Mouse (Mus musculus) lung, embryonic 14.5 days (tissue): ENCODE data around the gene Bax. TPM values are rescaled to one million over a fixed set of nuclear protein-coding genes. Genes with fewer than 3 reads are reported as not detected.
A peak's percentile ranks its signal among the peaks of the same experiment; 100 is the strongest.
"Not testable (repeated sequence)": the region's sequence is repeated elsewhere in the genome, so short reads cannot be mapped to it uniquely, and the experiment has no call there.

Experiments used
- ATAC-seq: fragments of 200-750 bp; cut with Nextera tagmentation; 2 replicates; pipeline ENCODE4 v1.8.0; 2017; ENCODE audit warnings: mild to moderate bottlenecking, moderate TSS enrichment, moderate library complexity; ENCODE audit not compliant: insufficient read depth
- DNase-seq: peaks from one replicate; pipeline ENCODE4 v3.0.0-alpha.2; 2015
- H3K27ac ChIP-seq: fragments of 300-500 bp; sonication (generic); 2 replicates; pipeline ENCODE4 v1.5.1; 2014; ENCODE audit warnings: low read depth, mild to moderate bottlenecking, moderate library complexity
- H3K27me3 ChIP-seq: fragments of 300-500 bp; sonication (generic); 2 replicates; pipeline ENCODE4 v1.6.1; 2014; ENCODE audit warnings: low read length, control low read depth; ENCODE audit not compliant: insufficient read depth
- H3K36me3 ChIP-seq: fragments of 300-500 bp; sonication (generic); 2 replicates; pipeline ENCODE4 v1.6.1; 2014; ENCODE audit warnings: control low read depth; ENCODE audit not compliant: insufficient read depth
- H3K4me1 ChIP-seq: fragments of 300-500 bp; sonication (generic); 2 replicates; pipeline ENCODE4 v1.6.1; 2014; ENCODE audit warnings: antibody characterized with exemption, control low read depth; ENCODE audit not compliant: insufficient read depth
- H3K4me2 ChIP-seq: fragments of 300-500 bp; sonication (generic); 2 replicates; pipeline ENCODE4 v1.6.1; 2014; ENCODE audit warnings: mild to moderate bottlenecking
- H3K4me3 ChIP-seq: fragments of 300-500 bp; sonication (generic); 2 replicates; pipeline ENCODE4 v1.5.1; 2014; ENCODE audit warnings: low read depth, low read length
- H3K9ac ChIP-seq: fragments of 300-500 bp; sonication (generic); 2 replicates; pipeline ENCODE4 v1.6.1; 2014
- H3K9me3 ChIP-seq: fragments of 300-500 bp; sonication (generic); 2 replicates; pipeline ENCODE4 v1.6.1; 2016; ENCODE audit warnings: low read depth, low read length, control low read depth
- CTCF ChIP-seq: IDR thresholded peaks from 2 replicates; pipeline ENCODE4 v1.5.1; 2016; ENCODE audit warnings: antibody characterized with exemption, low read depth
- WGBS: fragments of 180-500 bp; shearing (Covaris S2); extraction: QIAGEN DNeasy Blood & Tissue Kit; methylation state at CpG from one replicate; pipeline ENCODE4 v1.1.7; 2014; 5-methylcytosine and 5-hydroxymethylcytosine counted together
- polyA plus RNA-seq: library from polyadenylated mRNA; unstranded; fragments of >200 nt; fragmentation: Nextera tagmentation; extraction: Ambion mirVana; gene quantifications from 2 replicates; pipeline ENCODE4 v1.2.1, GENCODE M21; 2014

Bax gene
- polyA plus RNA-seq, 1 experiment from 2014 or later = 135 TPM

GRCm38 (mm10) chr7:45465112-45465511, 1.6 kb downstream of the Bax start:
- Histone ChIP-seq H3K27me3 (no peaks in the 10 kb centered on the region), H3K9me3 (no peaks in the 10 kb centered on the region), H3K4me1 (peaks cover 10% of the 10 kb centered on the region), H3K4me2 (peak overlapping the region; percentile 94), H3K4me3 (peak overlapping the region; percentile 87; the same call in 1 of the 2 replicates), H3K36me3 (peaks cover 43% of the 10 kb centered on the region), H3K27ac (no peak overlapping the region), H3K9ac (no peak overlapping the region)
- 90% methylated on average over 12 of the region's 12 CpGs for WGBS
- ATAC-seq = no peak
- TF ChIP-seq CTCF = no peak
- DNase-seq = no peak

GRCm38 (mm10) chr7:45463987-45464778, 2.5 kb downstream of the Bax start:
- Histone ChIP-seq H3K9ac (no peak overlapping the region), H3K4me3 (no peak overlapping the region), H3K27ac (no peak overlapping the region), H3K4me1 (peaks cover 12% of the 10 kb centered on the region), H3K27me3 (no peaks in the 10 kb centered on the region), H3K36me3 (peaks cover 43% of the 10 kb centered on the region), H3K9me3 (no peaks in the 10 kb centered on the region), H3K4me2 (no peak overlapping the region)
- DNase-seq (no peak), ATAC-seq (no peak)
- no peak for TF ChIP-seq CTCF
- 90% methylated on average over 7 of the region's 7 CpGs for WGBS

GRCm38 (mm10) chr7:45462868-45463267, 3.8 kb downstream of the Bax start:
- not testable (repeated sequence) for H3K27ac ChIP-seq, H3K4me3 ChIP-seq, DNase-seq, H3K4me2 ChIP-seq, ATAC-seq, H3K27me3 ChIP-seq, H3K9me3 ChIP-seq, H3K9ac ChIP-seq
- WGBS = 71% methylated on average over 4 of the region's 4 CpGs
- Histone ChIP-seq H3K4me1 (peaks cover 18% of the 10 kb centered on the region), H3K36me3 (peaks cover 51% of the 10 kb centered on the region)

- DNase-seq (no peak), ATAC-seq (no peak)
- Histone ChIP-seq H3K36me3 (peaks cover 56% of the 10 kb centered on the region), H3K9ac (no peak overlapping the region), H3K4me1 (peaks cover 23% of the 10 kb centered on the region), H3K27me3 (no peaks in the 10 kb centered on the region), H3K4me3 (no peak overlapping the region), H3K27ac (no peak overlapping the region), H3K9me3 (no peaks in the 10 kb centered on the region), H3K4me2 (no peak overlapping the region)
- no peak for TF ChIP-seq CTCF
- 81% methylated on average over 4 of the region's 4 CpGs for WGBS
Observed at GRCm38 (mm10) chr7:45462325-45462724, 4.4 kb downstream of the Bax start.

- WGBS = 80% methylated on average over 4 of the region's 4 CpGs
- Histone ChIP-seq H3K27me3 (no peaks in the 10 kb centered on the region), H3K4me1 (peaks cover 23% of the 10 kb centered on the region), H3K4me3 (no peak overlapping the region), H3K4me2 (0 out of 2 replicates have a peak overlapping the region, but pooled peaks have one; percentile 25), H3K9ac (no peak overlapping the region), H3K36me3 (peaks cover 62% of the 10 kb centered on the region), H3K9me3 (no peaks in the 10 kb centered on the region), H3K27ac (peak overlapping the region; percentile 21; the same call in 1 of the 2 replicates)
- no peak for TF ChIP-seq CTCF
- no peak for ATAC-seq
- DNase-seq = no peak
Observed at GRCm38 (mm10) chr7:45461781-45462180, 4.9 kb downstream of the Bax start.

DNA sequence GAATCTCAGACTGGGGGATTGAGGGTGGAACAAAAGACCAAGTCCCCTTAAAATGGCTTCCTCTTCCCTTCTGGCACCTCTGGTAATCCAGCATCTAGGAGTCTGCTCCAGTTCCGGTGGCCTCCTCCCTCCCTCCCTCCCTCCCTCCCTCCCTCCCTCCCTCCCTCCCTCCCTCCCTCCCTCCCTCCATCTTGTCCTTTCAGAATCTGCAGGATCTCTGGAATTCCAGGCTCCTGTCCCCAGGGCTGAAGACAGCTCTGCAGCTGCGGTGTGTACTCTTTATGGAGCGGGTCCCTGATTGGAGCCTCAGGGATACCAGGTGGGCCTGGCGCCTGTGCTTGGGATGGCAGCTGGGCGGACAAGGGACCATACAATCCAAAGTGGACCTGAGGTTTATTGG, 5.4 kb downstream of the Bax start:
- Histone ChIP-seq H3K9me3 (no peaks in the 10 kb centered on the region), H3K9ac (peak overlapping the region; percentile 90), H3K4me3 (no peak overlapping the region), H3K27me3 (no peaks in the 10 kb centered on the region), H3K36me3 (peaks cover 66% of the 10 kb centered on the region), H3K27ac (peak overlapping the region; percentile 93), H3K4me1 (peaks cover 23% of the 10 kb centered on the region), H3K4me2 (peak overlapping the region; percentile 66)
- 38% methylated on average over 5 of the region's 5 CpGs for WGBS
- DNase-seq = no peak
- TF ChIP-seq CTCF = no peak
- ATAC-seq = no peak

DNA sequence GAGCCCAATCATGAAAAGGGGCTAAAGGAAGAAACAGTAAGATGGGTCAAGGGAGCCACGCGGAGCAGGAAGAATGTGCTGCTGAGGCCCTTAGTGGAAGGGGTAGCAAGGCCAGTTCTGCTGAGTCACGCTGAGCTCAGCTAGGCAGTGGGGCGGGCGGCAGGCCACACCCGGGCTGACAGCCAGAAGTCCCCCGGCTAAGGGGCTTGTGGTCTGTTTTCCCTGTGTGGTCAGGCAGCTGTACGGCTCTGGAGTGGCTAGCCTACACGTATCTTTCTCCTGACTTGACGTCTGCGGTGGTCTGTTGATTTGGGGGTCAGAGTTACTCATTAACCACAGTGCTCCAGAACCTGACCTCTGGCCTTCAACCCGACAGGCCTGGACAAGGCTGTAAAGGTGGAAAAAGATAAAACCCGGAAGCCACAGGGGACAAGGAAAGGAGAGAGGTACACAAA, 5.8 kb downstream of the Bax start:
- WGBS = 10% methylated on average over 13 of the region's 13 CpGs
- H3K4me2 ChIP-seq = peak overlapping the region; percentile 66
- peak overlapping the region; percentile 51 for H3K4me3 ChIP-seq
- no peaks in the 10 kb centered on the region for H3K27me3 ChIP-seq
- DNase-seq (peak; percentile 87), ATAC-seq (peak; percentile 30; the same call in 1 of the 2 replicates)
- H3K27ac ChIP-seq = peak overlapping the region; percentile 93
- no peaks in the 10 kb centered on the region for H3K9me3 ChIP-seq
- peaks cover 69% of the 10 kb centered on the region for H3K36me3 ChIP-seq
- H3K4me1 ChIP-seq = peaks cover 23% of the 10 kb centered on the region
- TF ChIP-seq CTCF = no peak
- H3K9ac ChIP-seq = peak overlapping the region; percentile 90
